Mouse (Mus musculus) G1E (cell line): ENCODE measurements around the gene St8sia2.

ENCODE experiments used
- CTCF ChIP-seq: IDR thresholded peaks from 2 replicates; pipeline ENCODE4 v1.5.1; 2012; ENCODE audit warnings: low read depth, low read length, inconsistent platforms, mixed read lengths
- TAL1 ChIP-seq: conservative IDR thresholded peaks from 2 replicates; pipeline ENCODE4 v1.6.1; 2012; ENCODE audit warnings: low read depth, low read length, inconsistent platforms, mixed read lengths

DNA sequence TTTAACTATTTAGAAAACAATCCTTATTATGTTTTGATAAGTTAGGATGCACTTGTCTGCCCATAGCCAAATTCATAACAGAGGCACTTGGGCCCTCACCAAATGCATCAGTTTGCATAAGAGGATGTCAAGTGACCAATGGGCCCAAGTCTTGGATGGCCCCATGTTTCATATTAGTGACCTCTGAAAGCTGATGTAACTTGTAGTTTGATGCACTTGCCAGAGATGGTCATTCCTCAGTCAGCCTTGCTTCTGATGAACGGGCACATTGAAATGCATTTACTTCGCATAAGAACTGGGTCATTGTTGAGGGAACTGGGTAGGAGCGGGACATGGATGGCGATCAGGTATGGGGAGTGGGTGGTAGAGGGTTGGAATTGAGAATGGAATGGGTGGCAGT lies 102.6 kb downstream of the St8sia2 start:
- TF ChIP-seq CTCF: no peak
- TF ChIP-seq TAL1: no peak
